Mouse (Mus musculus) mesoderm, embryonic 11.5 days (tissue): Measurements from ENCODE around the gene Serpine2.

Experiments
- DNase-seq: peaks from one replicate; pipeline ENCODE4 v3.0.0-alpha.2; 2012; ENCODE audit warnings: low read depth, low spot score

The Serpine2 gene

DNA sequence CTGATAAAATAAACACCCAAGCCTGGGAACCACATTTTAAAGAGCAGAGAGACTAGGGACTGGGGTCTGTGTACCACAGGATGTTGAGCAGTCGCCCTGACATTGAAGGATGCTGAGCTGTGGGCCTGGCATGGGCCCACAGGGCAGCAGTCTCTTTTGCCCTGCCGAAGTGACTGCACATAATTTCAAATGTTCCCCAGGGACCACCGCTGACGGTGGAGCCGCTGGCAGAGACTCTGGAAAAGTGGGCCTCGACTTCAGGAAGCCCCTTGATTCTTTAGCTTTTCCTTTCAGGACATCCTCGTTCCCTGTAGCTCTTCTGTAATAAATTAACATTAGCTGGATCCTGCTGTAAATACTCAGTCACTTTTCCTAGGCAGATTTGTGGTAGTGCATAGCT lies 103.8 kb downstream of the Serpine2 start:
- peak; percentile 20 for DNase-seq

DNA sequence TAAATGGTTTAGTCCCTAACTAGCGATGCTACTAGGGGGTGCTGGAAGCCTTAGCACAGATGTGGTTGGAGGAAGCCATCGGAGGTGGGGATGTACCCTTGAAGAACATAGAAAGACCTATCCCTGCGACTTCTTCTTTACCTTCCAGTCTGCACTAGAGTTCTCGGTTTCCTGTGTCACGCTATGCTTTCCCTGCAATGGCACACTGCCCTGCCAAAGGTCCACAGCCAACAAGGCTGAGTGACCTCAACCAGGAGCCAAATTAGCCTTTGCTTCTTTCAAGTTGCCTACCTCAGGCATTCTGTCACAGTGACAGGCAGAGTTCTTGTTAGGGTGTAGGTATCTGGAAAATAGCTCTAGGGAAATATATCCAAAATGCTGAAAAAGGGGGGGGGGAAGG lies 104.6 kb downstream of the Serpine2 start:
- DNase-seq, result no peak

DNA sequence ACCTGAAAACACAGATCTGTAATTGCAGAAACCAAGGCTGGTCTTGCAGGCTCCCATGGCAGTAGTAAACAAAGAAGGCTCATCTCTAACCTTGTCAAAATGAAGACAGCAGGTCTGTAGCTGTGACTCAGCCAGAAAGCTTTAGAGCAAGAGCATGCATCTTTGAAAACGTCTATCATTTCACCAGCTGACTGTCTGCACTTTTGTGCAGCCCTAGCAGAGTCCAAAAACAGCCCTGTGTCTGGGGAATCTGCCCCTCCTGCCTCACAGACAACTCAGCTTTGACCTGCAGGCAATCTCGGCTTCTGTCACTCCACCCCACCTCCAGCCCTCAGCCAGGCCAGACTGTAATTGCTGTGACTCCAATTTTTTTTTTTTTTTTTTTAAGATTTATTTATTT lies 105.6 kb downstream of the Serpine2 start:
- no peak for DNase-seq

DNA sequence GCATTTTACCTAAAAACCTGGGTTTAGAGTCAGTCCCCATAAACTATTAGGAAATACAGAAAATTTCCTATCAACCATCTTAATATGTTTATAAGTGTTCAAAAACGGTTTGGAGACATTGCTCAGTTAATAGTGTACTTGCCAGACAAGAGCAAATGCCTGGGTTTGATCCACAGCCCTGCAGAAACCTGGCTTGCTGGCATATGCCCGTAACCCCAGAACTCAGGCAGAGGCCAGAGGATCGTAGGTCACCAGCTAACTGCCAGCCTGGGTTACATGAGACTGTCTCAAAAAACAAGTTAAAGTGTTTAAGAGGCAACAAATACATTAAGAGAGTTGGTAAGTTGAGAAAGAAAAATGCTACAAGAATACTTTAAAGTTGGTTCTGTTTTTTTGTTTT lies 106.0 kb downstream of the Serpine2 start:
- no peak for DNase-seq

DNA sequence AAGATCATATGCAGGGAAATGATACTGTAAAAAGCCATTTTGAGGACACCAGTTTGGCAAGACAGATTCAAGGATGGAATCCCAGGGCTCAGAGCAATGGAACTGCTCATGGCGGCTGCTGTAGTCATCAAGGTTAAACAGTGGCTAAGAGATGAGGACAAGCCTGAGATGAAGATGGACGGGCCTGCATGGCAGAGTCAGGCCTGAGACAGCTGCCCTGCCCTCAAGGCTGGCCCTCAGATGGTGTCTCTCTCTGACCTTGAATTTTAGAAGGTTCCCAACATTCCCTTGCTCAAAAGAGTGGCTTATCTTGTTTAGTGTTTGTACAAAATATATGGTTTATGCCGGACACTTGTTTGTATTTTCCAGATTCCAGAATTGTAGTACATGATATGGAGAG lies 107.5 kb downstream of the Serpine2 start:
- DNase-seq, result no peak

DNA sequence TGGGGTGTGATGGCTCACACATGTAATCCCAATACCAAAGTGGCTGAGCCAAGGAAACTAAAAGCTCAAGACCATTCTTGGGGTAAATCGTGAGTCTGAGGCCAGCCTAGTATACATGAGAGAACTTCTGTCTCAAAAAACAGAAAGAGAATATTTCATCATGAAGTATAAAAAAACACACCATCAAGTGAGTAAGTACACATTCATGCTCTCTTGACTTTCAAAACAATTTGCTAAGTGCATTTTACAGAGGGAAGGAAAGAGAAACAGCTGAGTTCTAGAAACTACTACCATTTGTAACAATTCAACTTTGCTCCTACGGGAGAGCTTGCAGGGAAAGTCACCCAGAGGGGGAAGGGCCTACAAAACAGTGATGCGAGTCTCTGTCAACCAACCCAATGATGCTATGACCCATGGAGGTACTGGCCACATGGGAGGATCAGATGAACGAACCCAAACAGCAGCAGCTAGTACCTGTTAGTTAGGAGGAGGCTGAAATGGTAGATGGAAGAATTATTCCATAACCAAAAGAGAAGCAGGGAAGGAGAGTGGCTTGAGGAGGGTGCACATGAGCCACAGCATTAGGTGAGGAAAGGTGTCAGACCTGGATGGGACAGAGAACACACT lies 108.2 kb downstream of the Serpine2 start:
- no peak for DNase-seq

DNA sequence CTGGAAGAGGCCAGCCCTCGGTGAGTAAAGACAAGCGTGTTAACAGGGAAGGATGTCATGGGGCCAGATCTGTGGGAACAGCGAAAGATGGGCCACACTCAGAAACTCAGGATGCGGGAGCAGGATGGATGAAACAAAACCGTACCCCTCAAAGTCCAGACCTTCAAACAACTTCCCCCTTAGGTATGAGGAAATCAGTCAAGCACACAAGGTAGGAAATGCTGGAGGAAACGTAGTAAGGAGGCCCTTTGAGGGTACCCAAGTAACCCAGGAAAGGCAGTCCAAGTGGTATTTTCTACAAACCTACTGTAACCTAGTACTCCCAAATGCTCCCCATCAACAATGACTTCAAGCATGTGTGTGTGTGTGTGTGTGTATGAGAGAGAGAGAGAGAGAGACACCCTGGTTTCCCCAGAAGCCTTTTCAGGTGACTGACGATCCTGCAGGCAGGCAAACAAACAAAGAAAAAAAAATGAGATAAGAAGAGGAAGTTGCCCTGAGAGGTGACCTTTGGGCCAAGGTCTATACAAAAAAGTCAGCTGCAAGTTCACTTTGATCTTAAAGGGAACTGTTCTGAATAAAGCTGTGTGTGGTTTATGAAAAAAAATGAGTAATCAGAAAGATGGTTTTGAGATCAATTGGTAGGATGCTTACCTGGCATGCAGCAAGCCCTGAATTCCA lies 108.8 kb downstream of the Serpine2 start:
- no peak for DNase-seq

DNA sequence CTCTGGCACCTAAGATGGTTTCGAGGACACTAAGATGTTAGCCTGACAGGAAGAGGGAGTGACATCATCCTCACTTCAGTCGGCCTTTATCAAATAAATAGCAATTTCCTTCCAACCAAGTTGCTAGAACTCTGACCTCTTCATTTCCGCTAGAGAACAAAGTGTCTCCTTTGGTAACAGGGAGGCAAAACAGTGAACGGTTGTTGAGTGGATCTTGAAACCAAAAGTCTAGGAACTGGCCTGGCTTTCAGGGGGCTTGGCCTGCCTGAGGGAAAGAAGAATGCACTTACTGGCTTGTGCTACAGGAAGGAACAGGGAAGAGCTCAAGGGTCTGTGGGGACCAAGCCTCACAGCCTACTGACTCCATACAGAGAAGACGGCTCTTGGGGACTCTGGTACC lies 109.8 kb downstream of the Serpine2 start:
- DNase-seq, result peak; percentile 9

DNA sequence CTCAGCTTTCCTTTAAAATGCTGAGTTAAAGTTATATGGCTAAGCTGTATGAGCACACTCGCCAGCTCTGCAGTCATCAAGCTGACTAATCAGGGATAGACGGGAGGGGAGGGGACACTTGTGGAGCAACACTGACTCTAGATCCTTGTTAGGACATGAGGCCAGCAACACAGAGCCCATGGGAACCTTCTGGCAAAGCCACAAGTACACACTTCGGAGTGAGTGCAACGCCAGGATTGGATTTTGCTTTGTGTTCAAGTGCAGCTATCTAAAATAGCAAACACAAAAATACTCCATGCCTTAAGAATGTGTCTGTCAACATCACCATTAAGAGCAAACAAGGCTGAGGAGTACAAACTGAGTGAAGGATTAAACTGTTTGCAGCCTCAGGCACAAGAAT lies 114.9 kb downstream of the Serpine2 start:
- DNase-seq, result no peak
